Mouse (Mus musculus): Measurements from ENCODE around the gene 1110051M20Rik. TPM values are rescaled to one million over a fixed set of nuclear protein-coding genes. Genes with fewer than 3 reads are reported as not detected.
A peak's percentile ranks its signal among the peaks of the same experiment; 100 is the strongest.

Gene 1110051M20Rik
- polyA plus RNA-seq, 1 experiment, result 114 TPM

DNA sequence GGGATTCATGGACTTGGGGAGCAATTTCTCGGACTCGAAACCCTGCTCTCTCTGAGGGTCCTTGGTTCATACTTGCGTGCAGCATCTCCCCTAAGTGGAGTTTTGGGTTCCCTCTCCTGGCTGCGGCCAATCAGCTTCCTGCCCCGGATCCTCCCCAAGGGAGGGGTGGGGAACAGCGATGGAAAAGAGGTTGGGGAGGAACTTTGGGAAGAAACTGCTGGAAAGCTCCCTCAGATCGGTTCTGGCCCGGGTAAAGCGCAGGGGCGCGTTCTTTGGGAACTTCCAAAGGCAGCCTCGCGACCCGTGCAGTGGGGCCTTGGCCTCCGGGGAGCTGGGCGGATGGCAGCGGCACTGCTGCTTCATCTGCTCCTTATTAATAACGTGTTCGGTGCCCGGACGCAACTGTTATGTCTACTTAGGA, 13.8 kb upstream of the 1110051M20Rik start:
- DNase-seq (ENCODE audit: extremely low spot score in 1 of 2, low spot score in 1 of 2), result peak in 1 of 2 experiments; percentile 15

DNA sequence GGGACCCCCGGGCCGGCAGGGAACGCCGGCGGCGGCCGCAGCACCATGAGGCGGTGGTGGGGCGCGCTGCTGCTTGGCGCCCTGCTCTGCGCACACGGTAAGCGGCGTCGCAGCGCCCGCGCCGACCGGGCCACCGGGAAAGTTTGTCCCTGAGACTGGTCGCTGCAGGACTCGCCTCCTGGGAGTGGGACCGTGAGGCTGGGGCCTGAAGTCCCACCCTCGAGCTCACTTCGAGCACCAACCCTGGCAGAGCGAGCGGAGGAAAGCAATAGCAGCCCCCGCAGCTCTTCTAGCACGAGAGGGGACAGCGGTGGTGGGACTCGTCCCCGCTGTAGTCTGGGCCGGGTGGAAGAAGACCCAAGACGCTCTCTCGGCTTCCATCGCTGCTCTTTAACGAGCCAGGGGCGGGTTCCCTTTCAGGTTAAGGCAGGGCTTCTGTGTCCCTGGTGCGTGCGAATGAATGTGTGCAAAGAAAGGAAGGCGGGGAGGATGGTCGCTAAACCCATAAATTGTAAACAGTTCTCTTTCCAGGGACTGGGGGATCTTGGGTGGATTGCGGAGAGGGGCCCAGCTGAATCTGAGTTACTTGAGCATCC, 13.2 kb upstream of the 1110051M20Rik start:
- peak in 1 of 2 experiments; percentile 9 for DNase-seq (ENCODE audit: extremely low spot score in 1 of 2, low spot score in 1 of 2)

DNA sequence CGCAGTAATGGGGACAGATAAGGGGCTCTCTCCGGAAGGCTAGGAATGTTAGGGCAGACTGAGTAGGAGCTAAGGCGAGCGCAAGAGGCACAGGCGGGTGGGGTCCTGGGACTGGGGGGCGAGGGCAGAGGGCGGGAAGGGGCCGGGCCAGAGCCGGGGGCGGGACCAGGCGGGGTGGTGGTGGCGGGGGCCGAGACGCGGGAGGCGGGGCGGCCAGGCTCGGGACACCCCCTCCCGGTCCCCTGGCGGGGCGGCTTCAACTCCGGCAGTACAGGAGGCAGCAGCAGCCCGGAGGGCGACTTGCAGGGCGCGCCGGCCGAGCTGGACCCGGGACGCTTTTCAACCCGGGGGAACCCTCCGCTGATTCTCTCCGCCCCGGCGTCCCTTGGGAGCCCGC, 12.8 kb upstream of the 1110051M20Rik start, which contains the start of gene Lrp4:
Gene Lrp4 (plus strand): TSS at position 253 of the 397 bp plus-strand sequence.
- DNase-seq (ENCODE audit: extremely low spot score in 1 of 2, low spot score in 1 of 2), result no peak

DNA sequence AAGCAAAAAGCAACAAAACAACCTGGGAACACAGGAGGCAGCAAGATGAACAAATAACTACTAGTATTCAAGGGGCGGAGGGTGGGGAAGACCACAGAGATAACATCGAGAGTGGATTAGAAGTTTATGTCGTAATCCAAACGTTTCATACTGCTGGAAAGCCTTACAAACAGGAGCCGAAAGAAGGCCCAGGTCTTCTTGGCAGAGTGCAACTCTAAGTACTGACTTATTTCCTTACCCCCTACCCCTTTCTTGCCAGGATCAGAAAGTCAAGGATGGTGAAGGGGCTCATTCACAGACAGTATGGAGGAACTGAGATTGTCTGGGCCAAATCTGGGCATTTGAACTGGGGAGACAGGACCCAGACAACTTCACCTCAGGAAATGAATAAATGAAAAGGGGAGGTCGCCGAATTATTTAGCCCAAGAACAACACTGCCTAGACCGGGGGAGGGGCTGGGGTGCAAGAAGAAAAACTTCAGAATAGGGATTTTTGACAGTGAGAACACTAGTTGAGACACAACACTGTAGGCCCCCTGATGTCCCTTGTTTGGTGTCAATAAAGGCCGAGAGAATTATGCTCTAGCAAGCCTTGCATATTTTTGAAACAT, 12.1 kb upstream of the 1110051M20Rik start:
- DNase-seq (ENCODE audit: extremely low spot score in 1 of 2, low spot score in 1 of 2), result no peak

DNA sequence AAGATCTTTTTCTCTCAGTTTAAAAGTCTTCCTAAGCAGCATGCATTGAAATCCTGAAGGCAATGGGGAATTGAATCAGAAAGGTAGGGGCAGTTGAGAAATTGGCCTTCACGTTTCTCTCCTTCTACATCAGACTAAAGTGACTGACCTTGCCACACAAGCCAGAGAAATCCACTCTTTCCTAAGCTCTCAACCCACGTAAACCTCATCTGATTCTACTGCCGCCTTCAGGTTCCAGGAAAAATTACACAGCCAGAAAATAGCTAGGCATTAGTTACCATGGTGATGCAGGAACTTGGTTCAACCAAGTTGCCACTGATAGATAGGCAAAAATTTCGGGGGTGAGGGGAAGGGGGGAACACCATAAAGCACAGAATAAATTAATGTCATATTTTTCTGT, 11.3 kb upstream of the 1110051M20Rik start:
- DNase-seq (ENCODE audit: extremely low spot score in 1 of 2, low spot score in 1 of 2), result peak in 1 of 2 experiments; percentile 79

DNA sequence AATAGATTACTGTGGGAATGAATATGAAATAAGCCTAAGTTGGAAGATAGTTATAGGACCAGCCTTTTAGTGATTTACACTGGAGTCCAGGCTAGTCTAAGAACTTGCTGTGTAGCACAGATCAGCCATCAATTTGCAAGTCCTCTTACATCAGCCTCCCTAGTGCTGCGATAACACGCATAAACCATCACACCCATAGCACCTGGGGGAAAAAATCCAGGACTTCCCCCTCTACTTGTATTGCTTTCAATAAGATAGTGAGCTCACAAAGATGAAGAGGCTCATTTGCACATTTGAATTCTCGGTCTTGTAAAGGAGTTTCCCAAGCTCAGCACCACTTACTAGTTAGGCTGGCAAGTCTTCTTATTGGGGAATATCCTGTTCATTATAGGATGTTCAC, 9.9 kb upstream of the 1110051M20Rik start:
- no peak for DNase-seq (ENCODE audit: extremely low spot score in 1 of 2, low spot score in 1 of 2)

DNA sequence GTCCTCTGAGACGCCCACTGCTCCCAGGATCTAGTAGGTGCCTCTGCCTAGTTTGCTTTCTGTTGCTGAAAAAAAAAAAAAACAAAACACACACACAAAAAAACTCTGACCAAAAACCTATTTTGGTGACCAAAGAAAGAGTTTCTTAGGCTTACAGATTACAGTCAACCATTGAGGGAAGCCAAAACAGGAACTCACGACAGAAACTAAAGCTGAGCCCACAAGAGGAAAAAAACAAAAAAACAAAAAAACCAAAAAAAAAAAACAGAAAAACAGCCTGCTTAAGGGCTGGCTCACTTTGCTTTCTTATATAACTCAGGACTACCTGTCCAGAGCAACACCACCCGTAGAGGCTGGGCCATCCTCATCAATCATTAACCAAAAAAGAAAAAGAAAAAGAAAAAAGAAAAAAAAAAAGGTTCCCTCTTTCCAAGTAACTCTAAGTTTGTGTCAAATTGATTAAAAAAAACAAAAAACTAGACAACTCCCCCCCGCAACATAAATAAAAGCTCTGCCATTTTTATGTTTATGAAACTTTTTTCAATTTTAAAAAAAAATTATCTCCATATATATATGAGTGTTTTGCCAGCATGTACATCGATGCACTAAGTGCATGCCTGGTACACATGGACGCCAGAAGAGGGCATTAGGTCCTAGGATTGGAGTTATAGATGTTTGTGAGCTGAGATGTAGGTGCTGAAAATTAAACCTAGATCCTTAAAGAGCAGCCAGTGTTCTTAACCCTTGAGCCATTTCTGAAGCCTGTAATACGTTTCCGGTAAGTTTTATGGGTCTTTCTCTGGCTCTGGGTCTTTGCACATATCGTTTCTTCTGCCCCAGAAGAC, 8.9 kb upstream of the 1110051M20Rik start:
- DNase-seq (ENCODE audit: extremely low spot score in 1 of 2, low spot score in 1 of 2), result no peak

DNA sequence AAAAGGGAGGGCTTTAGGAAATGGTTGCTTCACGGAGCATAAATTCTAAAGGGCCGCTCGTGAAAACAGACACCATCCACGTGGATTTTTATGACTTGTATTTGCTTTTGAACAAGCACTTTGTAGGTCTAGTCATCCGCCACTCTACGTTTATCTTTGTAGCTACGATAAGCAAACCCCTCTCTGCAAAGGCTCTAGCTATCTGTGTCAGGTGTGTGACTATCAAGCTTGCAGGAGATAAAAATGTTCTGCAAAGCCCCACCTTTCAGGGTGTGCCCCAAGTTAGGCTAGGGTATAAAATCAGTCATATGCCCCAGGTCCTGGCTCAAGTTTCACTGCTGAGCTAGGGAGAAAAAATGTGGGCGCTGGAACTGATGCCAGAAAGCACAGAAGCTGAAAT, 8.2 kb upstream of the 1110051M20Rik start:
- DNase-seq (ENCODE audit: extremely low spot score in 1 of 2, low spot score in 1 of 2), result no peak

DNA sequence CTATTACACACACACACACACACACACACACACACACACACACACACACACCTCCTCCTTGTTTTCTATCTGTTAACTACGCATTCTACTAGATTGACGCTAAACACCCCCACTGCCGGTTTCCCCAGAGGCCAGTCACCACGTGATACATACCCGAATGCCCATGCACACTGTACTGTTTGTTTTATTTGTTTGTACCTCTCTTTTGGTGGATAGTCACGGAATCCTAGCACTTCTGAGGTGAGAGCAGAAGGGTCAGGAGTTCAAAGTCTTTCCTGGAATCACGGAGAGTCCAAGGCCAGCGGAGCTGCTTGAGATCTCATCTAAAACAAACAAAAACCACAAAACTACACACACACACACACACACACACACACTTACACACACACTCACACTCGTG, 5.8 kb upstream of the 1110051M20Rik start:
- no peak for DNase-seq (ENCODE audit: extremely low spot score in 1 of 2, low spot score in 1 of 2)

DNA sequence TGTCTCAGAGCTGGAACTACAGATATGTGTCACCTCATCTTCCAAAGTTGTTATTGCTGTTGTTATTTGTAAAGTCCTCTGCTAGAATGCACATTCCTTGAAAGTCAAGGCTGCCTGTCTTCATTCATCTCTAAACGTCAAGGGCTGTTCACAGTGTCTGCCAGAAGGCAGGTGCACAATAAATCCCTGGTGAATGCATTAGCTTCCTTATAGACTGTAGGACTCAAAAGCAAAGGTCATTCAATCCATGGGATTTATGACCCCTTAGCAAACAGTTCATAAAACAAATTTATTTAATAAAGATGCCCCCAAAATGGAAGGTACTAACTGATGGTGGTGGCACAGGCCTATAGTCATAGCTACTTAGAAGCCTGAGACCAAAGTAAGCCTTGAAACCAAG, 5.2 kb upstream of the 1110051M20Rik start:
- no peak for DNase-seq (ENCODE audit: extremely low spot score in 1 of 2, low spot score in 1 of 2)

DNA sequence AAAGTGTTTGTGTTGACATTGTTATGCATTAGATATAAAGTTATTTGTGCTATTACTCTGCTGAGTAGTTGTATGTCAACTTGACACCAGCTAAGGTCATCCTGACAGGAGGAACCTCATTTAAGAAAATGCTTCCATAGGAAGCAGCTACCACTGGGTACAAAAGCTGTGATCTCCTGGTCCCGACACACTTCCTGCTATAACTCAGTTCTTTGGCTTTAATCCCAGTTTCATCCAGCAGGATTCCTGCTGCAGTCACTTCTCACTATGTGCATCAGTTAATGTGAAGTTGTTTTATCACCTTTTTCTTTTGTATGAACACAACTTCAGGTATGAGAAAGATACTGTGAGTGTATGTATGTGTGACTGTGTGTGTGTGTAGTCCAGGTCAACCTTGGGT, 2.3 kb downstream of the 1110051M20Rik start:
- DNase-seq (ENCODE audit: extremely low spot score in 1 of 2, low spot score in 1 of 2), result no peak

DNA sequence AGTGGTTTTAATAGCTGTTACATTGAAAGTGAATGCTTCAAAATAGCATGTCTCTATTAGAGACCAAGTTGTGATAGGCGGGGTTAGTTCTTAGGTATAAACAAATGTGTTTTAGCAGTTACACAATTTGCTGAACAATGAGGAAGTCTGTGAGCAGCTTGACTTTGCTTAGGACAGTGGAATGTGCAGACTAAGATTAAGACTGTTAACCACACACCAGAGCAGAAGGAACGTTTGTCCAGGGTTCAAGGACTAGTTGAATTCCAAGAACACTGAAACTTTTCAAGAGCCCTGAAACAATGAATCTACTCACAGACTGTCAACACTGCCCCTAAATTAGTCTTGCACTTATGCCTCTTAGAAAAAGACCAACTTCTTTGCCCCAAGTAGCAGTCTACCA, 2.8 kb downstream of the 1110051M20Rik start:
- no peak for DNase-seq (ENCODE audit: extremely low spot score in 1 of 2, low spot score in 1 of 2)

DNA sequence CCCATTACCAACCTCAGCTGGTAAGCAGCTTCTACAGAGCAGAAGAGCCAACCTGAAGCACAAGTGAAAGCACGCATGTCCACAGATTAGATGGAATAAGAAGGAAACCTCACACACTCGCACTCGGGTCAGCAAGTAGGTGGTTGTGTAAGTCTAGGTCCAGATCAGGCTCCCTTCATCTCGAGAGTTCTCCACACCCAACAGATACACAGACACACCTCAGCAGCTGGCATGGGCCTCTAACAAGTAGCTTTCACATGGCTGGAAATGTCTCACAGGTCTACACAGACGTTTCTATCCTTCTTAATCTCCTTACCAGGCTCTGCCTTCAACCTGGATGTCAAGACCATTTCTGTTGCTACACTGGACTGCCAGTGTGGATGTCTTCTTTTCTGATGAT, 3.8 kb downstream of the 1110051M20Rik start:
- DNase-seq (ENCODE audit: extremely low spot score in 1 of 2, low spot score in 1 of 2), result no peak

DNA sequence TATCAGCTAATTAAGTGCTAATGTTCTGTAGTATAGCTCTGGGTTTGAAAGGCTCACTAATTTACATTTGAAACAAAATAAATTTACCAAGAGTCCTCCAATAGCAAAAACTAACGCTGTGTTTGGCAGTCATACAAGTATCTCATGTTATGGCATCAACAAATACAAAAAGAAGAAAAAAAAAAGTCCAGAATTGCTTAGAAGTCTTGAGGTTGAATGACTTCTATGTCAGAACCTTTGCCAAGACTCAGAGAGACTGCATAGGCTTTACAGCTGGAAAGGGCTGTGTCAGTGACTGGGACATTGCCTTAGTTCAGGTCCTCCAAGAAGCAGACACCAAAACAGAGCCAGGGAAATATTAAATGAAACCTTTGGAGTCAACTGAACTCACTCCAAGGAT, 4.6 kb downstream of the 1110051M20Rik start:
- DNase-seq (ENCODE audit: extremely low spot score in 1 of 2, low spot score in 1 of 2), result no peak

DNA sequence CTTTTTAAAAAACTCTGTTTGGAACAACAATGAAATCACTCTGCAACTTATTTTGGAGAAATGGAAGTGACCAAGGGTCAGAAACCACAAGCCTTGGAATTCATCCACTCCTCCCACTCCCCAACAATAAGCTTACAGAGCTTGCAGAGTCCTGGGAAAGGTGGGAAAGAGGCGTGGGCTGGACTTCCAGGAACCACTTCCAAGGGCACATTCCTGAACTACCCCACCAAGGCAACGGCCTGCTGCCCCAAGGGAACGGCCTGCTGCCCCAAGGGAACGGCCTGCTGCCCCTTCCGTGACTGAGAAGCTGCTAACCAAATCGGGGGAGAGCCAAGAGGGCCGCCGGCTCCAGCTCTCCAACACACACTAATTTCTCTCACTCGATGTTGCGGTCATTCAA, 5.2 kb downstream of the 1110051M20Rik start:
- DNase-seq (ENCODE audit: extremely low spot score in 1 of 2, low spot score in 1 of 2), result no peak

DNA sequence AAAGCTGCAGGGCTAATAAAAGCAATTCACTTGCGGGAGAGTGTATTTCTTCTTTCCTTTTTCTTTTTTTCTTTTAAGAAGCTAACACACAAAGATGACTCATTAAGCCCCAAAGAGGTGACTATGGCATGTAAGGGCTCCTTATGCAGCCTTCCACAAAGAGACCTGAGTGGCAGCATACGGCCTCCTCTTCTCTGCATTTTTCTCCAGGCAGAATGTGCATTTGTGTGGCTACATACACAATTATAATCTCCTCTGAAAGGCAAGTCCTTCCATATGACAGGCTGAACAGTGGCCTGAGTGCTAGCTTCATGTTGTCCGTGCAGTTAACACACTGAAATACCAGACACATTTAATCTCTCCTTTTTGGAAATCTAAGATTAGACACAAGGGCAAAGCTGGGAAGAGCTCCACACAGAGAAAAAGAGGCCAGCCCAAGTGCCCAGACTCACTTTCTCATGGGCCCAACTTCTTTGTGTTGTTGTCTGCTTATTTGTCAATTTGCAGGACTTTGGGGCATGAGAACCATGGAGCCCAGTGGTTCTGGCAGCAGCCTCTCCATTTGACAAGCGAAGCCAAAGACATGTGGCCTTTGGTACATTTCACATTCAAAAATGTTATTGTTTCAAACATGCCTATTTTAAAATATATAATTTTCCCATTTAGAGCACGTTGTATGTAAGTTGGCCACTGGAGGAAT, 7.2 kb downstream of the 1110051M20Rik start:
- no peak for DNase-seq (ENCODE audit: extremely low spot score in 1 of 2, low spot score in 1 of 2)

DNA sequence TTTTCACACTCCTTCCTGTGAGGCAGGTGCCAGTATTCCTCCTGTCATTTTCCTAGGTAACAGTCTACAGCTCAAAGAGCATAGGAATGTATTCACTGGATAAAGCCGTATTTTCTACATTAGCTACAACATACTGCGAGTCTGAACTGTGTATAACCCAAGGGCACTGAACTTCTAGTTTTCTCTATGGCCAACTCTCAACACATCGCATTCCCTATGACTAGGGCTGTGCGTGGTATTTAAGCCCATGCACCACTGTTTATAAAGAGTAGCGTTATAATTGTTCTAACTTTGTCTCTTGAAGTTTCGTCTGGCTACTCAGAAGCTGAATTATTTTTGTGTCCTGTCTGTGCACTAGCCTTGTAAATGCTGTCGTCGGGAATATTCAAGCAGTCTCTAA, 7.8 kb downstream of the 1110051M20Rik start:
- no peak for DNase-seq (ENCODE audit: extremely low spot score in 1 of 2, low spot score in 1 of 2)

DNA sequence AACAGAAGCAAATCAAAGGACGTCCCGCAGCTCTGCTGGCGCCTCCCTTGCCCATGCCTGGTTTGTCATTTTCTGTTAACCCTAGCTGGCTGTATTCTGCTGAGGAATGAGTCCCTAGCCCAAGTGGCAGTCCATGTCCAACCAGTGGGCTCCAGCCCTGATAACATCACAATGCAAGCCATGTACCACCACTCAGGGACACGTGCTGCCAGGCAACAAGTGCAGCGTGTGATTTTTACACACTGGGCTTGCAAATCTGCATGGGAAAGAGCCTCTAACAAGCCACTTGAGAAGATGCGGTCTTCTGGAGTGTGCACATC, 13.9 kb downstream of the 1110051M20Rik start:
- no peak for DNase-seq (ENCODE audit: extremely low spot score in 1 of 2, low spot score in 1 of 2)

DNA sequence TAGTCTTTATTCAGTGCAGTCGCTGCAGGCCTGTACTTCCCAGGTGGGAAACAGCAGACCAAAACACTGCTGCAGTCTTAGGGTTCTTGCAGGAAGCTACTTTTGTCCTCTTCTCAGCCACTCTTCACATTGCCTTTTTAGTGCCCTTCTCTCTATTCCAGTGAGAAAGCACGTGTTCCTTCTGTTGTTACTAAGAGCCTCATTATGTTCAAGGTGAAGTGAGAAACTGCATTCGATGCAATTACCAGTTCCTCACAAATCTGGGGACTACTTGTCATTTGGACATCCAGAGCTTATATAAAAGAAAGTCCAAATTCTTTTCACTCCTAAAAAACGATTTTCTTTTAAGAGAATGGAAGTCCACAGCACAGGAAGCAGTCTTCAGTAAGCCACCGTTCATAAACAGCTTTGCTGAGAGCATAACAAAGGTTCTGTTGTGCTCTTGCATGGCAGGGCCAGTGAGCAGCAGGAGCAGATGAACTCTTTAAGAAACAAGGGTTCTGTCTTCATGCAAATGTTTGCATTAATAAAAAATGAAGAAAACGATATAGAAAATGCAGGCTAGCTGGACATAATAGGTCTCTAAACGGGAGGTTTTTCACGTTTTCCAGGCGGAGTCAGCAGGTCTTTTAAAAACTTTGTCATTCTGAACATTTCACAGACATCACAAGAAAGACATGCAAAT, 14.4 kb downstream of the 1110051M20Rik start:
- no peak for DNase-seq (ENCODE audit: extremely low spot score in 1 of 2, low spot score in 1 of 2)

DNA sequence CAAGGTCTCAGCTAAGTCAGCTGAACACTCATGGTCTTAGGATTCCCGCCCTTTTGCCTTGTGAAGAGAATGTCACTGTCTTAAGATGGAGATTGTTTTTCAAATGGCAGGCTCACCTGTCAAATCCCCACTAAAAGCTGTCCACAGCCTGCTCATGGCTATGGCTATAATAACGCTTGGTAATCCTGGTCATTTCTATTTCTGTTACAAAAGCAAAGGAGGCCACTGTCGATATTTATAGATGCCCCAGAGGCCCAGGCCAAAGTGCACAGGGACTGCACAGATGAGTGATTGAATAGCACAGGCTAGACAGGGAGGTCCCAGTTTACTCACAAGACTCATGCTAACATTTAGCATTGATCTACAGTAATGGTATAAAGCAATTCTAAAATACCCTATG, 15.4 kb downstream of the 1110051M20Rik start:
- DNase-seq (ENCODE audit: extremely low spot score in 1 of 2, low spot score in 1 of 2), result no peak

DNA sequence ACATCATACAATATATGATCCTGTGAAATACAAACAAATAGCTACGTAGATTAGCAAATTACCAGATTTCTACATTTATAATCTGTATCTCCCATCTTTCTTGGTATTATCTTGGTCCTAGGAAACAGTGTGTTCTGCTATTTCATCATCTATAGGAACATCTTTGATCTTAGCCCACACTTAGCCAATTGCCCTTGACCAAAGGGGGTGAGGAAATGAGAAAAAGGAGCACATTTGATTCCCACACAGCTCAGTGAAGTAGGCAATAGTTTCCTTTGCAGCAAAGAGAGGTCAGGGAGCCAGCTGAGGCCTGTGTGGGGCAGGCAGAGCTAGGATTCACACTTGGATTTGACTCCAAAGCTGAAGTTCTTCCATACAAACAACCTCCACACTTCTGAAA, 18.2 kb downstream of the 1110051M20Rik start:
- DNase-seq (ENCODE audit: extremely low spot score in 1 of 2, low spot score in 1 of 2), result no peak
